Mouse (Mus musculus): ENCODE data around the gene Hoxd4. TPM values are rescaled to one million over a fixed set of nuclear protein-coding genes. Genes with fewer than 3 reads are reported as not detected.

Gene Hoxd4
- total RNA-seq, 1 experiment from 2014 or later = not detected

DNA sequence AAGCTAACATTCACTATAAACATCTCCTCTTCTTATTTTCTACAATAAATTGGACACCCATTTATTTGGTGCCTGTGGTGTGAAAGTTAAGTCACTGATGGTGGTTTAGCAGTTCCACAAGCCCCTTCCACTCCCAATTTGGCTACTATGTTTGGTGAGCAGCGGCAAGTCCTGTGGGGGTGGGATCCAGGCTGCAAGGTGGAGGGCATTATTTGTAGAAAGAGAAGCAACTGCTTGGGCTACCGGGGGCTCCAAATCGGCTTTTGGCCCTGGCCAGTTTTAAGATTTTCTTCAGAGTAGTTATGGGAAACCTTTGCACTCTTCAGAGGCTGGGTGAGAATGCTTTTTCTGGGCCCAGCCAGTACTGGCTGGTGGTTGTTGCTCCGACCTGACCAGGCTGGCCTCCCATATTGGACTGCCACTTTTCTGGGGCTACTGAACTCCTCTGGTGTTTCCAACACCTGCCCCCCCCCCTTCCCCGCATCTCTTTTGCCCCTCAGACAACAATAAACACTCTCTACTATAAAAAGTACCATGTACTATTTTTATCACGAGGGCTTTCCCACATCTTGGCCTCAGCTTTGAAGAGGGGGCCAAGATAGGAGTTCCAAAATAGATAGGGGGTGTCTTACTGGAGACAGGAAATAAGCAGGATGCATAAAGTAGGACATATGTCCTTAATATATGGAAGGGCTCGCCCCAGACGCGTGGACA lies 20.2 kb downstream of the Hoxd4 start:
- ATAC-seq (replicated peaks in 1 of 2; ENCODE audit: insufficient read depth in 1 of 2, low FRiP score in 2 of 2, low TSS enrichment in 1 of 2, low read depth in 1 of 2, poor library complexity in 2 of 2, severe bottlenecking in 2 of 2) = no peak

DNA sequence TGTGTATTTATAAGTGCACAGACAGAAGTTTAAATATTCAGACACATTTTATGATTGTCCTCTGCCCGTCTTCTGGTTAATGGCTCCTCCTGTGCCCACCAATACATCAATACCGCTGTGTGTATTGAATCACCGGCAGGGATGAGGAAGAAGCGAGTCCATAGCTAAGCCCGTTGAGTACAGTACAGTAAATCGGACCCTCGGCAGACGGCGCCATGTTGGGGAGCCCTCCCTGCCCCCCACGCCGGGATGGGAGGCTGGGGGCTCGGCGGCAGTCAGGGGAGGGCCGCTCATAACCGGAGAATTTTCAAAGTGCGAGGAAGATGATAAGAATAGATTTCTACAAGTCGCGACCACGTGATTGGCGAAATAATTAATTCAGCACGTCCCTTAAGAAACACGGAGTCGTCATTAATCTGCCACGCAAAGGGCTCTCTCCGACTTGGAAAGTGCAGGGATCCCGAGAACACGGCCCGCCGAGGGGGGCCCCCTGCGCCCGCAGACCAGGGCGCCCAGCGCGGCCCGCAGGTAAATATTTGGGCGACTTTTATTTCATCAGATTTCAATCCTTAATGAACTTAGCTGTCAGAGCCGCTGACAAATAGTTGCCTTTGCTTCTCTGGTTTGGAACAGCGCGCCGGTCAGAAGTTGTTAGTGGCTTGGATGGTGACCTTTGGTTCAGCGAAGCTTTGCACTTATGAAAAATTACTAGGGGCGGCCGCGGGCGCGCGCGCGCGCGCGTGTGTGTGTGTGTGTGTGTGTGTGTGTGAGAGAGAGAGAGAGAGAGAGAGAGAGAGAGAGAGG lies 21.0 kb downstream of the Hoxd4 start:
- no peak for ATAC-seq (replicated peaks in 1 of 2; ENCODE audit: insufficient read depth in 1 of 2, low FRiP score in 2 of 2, low TSS enrichment in 1 of 2, low read depth in 1 of 2, poor library complexity in 2 of 2, severe bottlenecking in 2 of 2)

DNA sequence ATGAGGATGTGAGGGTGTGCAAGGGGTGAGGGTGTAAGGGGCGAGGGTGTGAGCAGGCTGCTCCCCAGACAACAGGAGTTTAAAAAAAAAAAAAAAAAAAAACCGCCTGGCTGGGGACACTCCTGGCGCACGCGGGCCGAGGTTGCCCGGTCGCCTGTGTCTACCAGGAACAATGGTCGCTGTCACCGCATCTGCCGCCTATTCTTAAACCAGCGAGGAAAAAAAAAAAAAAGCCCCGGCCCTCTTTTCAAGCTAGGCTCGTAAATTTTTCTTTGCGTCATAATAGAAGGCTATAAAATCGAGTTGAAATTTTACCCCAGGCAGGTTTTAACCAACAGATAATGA lies 21.6 kb downstream of the Hoxd4 start:
- ATAC-seq (replicated peaks in 1 of 2; ENCODE audit: insufficient read depth in 1 of 2, low FRiP score in 2 of 2, low TSS enrichment in 1 of 2, low read depth in 1 of 2, poor library complexity in 2 of 2, severe bottlenecking in 2 of 2) = no peak

DNA sequence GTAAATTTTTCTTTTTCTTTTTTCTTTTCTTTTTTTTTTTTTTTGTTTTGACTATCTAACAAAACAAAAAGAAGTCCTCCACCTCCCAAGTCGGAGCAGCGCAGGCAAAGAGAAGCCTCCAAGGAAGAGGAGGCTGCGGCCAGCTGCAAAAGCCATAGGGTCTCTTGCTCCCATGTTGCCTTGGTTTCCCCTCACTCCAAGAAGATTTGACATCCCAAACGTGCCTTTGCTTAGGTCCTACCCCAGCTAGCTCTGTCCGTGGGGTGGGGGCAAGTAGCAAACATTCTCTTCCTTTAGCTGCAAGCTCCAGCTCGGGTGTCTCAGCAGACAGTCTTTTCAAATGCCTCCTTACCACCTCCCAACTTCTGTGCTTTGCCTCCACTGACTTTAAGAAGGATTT lies 22.0 kb downstream of the Hoxd4 start:
- no peak for ATAC-seq (replicated peaks in 1 of 2; ENCODE audit: insufficient read depth in 1 of 2, low FRiP score in 2 of 2, low TSS enrichment in 1 of 2, low read depth in 1 of 2, poor library complexity in 2 of 2, severe bottlenecking in 2 of 2)

DNA sequence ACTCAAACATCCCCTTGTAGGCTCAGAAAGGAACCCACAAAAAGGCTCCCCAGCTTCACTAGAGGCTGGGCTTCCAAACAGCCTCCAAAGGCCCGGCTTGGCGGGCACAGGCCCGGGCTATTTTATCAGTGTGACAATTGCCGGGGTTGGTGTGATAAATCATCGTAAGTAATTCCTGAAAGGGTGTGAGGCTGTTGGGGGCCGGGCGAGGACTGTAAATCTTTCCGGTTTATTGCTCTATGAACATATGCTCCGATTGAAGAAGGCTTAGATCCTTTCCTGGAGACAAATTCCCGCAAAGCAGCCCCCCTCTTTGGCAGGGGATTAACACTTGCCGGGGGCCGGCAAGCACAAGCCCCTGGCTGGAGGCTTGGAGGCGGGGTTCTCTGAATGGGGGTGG lies 22.7 kb downstream of the Hoxd4 start:
- ATAC-seq (replicated peaks in 1 of 2; ENCODE audit: insufficient read depth in 1 of 2, low FRiP score in 2 of 2, low TSS enrichment in 1 of 2, low read depth in 1 of 2, poor library complexity in 2 of 2, severe bottlenecking in 2 of 2) = no peak

DNA sequence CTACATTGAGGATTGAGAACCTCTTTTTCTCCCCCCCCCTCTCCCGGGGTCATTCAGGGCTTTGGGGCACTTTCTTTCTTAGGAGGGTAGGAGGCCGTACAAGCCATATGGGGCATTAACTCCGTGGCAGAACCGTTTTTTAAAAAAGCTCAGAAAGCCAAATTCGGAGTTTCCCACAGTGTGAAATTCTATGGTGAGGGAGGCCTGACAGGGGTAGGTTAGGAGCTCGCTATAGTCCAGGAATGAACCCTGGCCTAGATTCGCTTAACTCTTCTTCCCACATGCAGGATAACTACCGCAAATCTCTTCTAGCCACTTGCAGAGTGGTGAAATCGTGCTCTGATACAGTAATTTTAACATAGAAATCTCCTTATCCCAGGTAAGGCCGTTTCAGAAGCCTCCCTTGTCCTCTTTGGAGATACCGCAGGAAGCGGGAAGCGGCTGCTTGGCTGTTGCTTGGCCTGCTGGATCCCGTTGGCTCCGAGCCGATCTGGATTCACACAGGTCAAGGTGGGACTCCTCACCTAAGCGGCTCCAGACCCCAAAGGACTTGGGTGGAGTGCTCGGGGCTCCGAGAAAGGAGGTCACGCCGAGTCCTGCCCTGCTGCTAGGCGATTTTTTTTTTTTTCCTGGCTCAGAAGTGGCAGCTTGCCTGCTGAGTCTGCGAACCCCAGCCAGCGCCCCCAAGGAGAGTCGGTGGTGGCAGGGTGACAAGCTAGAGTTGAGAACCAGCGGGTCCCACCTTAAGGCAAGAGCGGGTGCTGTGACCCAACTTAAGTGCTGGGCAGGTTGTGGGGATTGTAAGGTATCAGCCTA lies 23.5 kb downstream of the Hoxd4 start:
- no peak for ATAC-seq (replicated peaks in 1 of 2; ENCODE audit: insufficient read depth in 1 of 2, low FRiP score in 2 of 2, low TSS enrichment in 1 of 2, low read depth in 1 of 2, poor library complexity in 2 of 2, severe bottlenecking in 2 of 2)

GRCm38 (mm10) chr2:74735851-74736687 lies 24.3 kb downstream of the Hoxd4 start:
- ATAC-seq (replicated peaks in 1 of 2; ENCODE audit: insufficient read depth in 1 of 2, low FRiP score in 2 of 2, low TSS enrichment in 1 of 2, low read depth in 1 of 2, poor library complexity in 2 of 2, severe bottlenecking in 2 of 2) = no peak; a peak in 1 of 4 replicates

GRCm38 (mm10) chr2:74736688-74737577 lies 25.2 kb downstream of the Hoxd4 start:
- no peak for ATAC-seq (replicated peaks in 1 of 2; ENCODE audit: insufficient read depth in 1 of 2, low FRiP score in 2 of 2, low TSS enrichment in 1 of 2, low read depth in 1 of 2, poor library complexity in 2 of 2, severe bottlenecking in 2 of 2)

DNA sequence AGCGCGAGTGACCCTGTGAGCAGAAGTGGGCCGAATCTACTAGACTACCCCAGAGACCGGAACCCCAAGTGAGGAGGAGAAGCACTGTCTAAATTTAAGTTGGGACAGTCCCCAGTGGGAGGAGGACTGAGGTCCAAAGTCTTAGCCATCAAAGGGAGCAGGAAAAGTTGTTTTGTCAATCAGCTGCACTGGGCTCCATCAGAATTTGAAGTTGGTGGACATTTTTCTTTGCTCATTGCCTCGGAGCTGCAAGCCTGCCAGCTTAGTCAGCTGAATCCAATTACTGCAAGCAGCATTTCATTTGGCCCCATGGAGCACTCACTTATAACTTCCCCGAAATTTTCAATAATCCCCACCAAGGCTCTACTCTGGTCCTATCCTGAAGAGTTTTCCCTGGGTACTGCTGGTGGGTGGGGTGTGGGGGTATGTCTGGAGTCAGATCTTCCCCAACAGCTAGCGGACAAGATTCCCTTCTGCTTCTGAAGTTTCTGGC lies 25.9 kb downstream of the Hoxd4 start:
- ATAC-seq (replicated peaks in 1 of 2; ENCODE audit: insufficient read depth in 1 of 2, low FRiP score in 2 of 2, low TSS enrichment in 1 of 2, low read depth in 1 of 2, poor library complexity in 2 of 2, severe bottlenecking in 2 of 2) = no peak

- ATAC-seq (replicated peaks in 1 of 2; ENCODE audit: insufficient read depth in 1 of 2, low FRiP score in 2 of 2, low TSS enrichment in 1 of 2, low read depth in 1 of 2, poor library complexity in 2 of 2, severe bottlenecking in 2 of 2) = no peak
These were observed 27.1 kb downstream of the Hoxd4 start for GRCm38 (mm10) chr2:74738623-74739475.

- ATAC-seq (replicated peaks in 1 of 2; ENCODE audit: insufficient read depth in 1 of 2, low FRiP score in 2 of 2, low TSS enrichment in 1 of 2, low read depth in 1 of 2, poor library complexity in 2 of 2, severe bottlenecking in 2 of 2) = no peak
These were observed 27.7 kb downstream of the Hoxd4 start for GRCm38 (mm10) chr2:74739476-74739800.

- no peak for ATAC-seq (replicated peaks in 1 of 2; ENCODE audit: insufficient read depth in 1 of 2, low FRiP score in 2 of 2, low TSS enrichment in 1 of 2, low read depth in 1 of 2, poor library complexity in 2 of 2, severe bottlenecking in 2 of 2)
These were observed 28.1 kb downstream of the Hoxd4 start for GRCm38 (mm10) chr2:74739869-74740268.

GRCm38 (mm10) chr2:74740311-74741091 lies 28.8 kb downstream of the Hoxd4 start:
- 0 out of 4 replicates have a peak, but pooled peaks of 1 of the 2 experiments have one; percentile 23 for ATAC-seq (replicated peaks in 1 of 2; ENCODE audit: insufficient read depth in 1 of 2, low FRiP score in 2 of 2, low TSS enrichment in 1 of 2, low read depth in 1 of 2, poor library complexity in 2 of 2, severe bottlenecking in 2 of 2)

GRCm38 (mm10) chr2:74741252-74741978 lies 29.7 kb downstream of the Hoxd4 start:
- ATAC-seq (replicated peaks in 1 of 2; ENCODE audit: insufficient read depth in 1 of 2, low FRiP score in 2 of 2, low TSS enrichment in 1 of 2, low read depth in 1 of 2, poor library complexity in 2 of 2, severe bottlenecking in 2 of 2) = no peak
